In genomic region chr11:65852066-65852465, GRCm38 (mm10) we compare ENCODE assay signal across 8 mouse cellular contexts. TPM values are rescaled to one million over a fixed set of nuclear protein-coding genes. Genes with fewer than 3 reads are reported as not detected.
DNase-seq lines count a peak whose midpoint lies in the region; TF ChIP-seq lines count a peak whose summit lies in the region.
"Had no signal": no experiment of that assay in that cellular context is flagged by ENCODE, and none has a peak within 500 bp of the region (broad histone marks: within the 10 kb centered on the region; RNA-seq: fewer than 3 reads in every experiment).

No protein-coding gene starts in this region.

- H3K9me3 ChIP-seq in ES-E14 (ENCODE audit: control insufficient read depth, insufficient read depth, low read depth, low read length), result no peaks in the 10 kb centered on the region
- H3K9me3 ChIP-seq: stomach, embryonic 15.5 days had no signal

- in situ Hi-C loops in ES-E14 (cut with MboI; ENCODE audit: low sequenced_read_pairs in 2 of 2, unreplicated experiment in 2 of 2), result no loop called here

- no peaks in the 10 kb centered on the region for H3K4me1 ChIP-seq in ES-E14 (ENCODE audit: control insufficient read depth in 2 of 2, insufficient read depth in 2 of 2, low read length in 2 of 2, poor library complexity in 1 of 2)

- H3K27ac ChIP-seq in layer of hippocampus, adult 2 months, result no peak overlapping the region
- no peak overlapping the region for H3K27ac ChIP-seq in ES-E14 (ENCODE audit: insufficient read depth, low read depth, low read length, poor library complexity, severe bottlenecking)
- H3K27ac ChIP-seq: stomach, embryonic 15.5 days had no signal

- H3K36me3 ChIP-seq in ES-E14 (ENCODE audit: control insufficient read depth, insufficient read depth, low read length, poor library complexity, severe bottlenecking), result no peaks in the 10 kb centered on the region
- H3K36me3 ChIP-seq: stomach, embryonic 15.5 days had no signal

- no peak overlapping the region for H3K4me3 ChIP-seq in layer of hippocampus, adult 2 months
- H3K4me3 ChIP-seq in ES-E14 (ENCODE audit: insufficient read depth in 1 of 2, low read depth in 1 of 2, low read length in 2 of 2, poor library complexity in 1 of 2, severe bottlenecking in 1 of 2), result no peak overlapping the region
- H3K4me3 ChIP-seq: stomach, embryonic 15.5 days had no signal

- TF ChIP-seq CTCF in layer of hippocampus, adult 2 months (conservative IDR thresholded peaks at IDR 0.05), result peak; percentile 71

- peak in 1 of 2 experiments; percentile 25 for DNase-seq in layer of hippocampus, adult 2 months (ENCODE audit: low spot score in 2 of 2)
- DNase-seq in layer of hippocampus, postnatal 14 days (ENCODE audit: low spot score in 2 of 2), result no peak
- peak; percentile 7 for DNase-seq in CD4-positive helper T cell, adult 2 months (ENCODE audit: low read depth, low spot score)
- peak; percentile 27 for DNase-seq in ES-E14 (ENCODE audit: low read depth, low spot score)
- peak; percentile 22 for DNase-seq in induced T-regulatory cell, adult 2 months (ENCODE audit: low read depth)
- no peak for DNase-seq in urinary bladder, postnatal 25 days (ENCODE audit: low spot score)
- DNase-seq in left cerebral cortex, postnatal 36 days (ENCODE audit: low spot score in 2 of 2), result no peak

- intact Hi-C loops in left cerebral cortex, postnatal 36 days (cut with DNase I), result no loop called here

- no peak overlapping the region for H3K9ac ChIP-seq in ES-E14 (ENCODE audit: insufficient read depth, low read depth, low read length, poor library complexity, severe bottlenecking)
- H3K9ac ChIP-seq: stomach, embryonic 15.5 days had no signal

TF ChIP-seq in ES-E14, 5 proteins besides CTCF, POLR2A, EP300 and RAD21:
- TF ChIP-seq MAFK (IDR thresholded peaks at IDR 0.05; ENCODE audit: insufficient read depth, low read depth, low read length) (no peak), HCFC1 (IDR thresholded peaks at IDR 0.05; ENCODE audit: borderline replicate concordance, insufficient read depth, low read length) (no peak), CHD2 (IDR thresholded peaks at IDR 0.05; ENCODE audit: low read depth, low read length) (no peak), ZC3H11A (IDR thresholded peaks at IDR 0.05; ENCODE audit: borderline replicate concordance, low read depth, low read length) (no peak)

RNA-seq across cellular contexts. Expression of gene Zkscan6, which starts 45.1 kb away (rescaled TPM):
- 10 to 100 TPM; 14.5 to 17.4 TPM for total RNA-seq in layer of hippocampus, adult 2 months (2021)
- total RNA-seq in layer of hippocampus, postnatal 14 days (2021), result 10 to 100 TPM; 14.4 to 14.8 TPM
- total RNA-seq in ES-E14 (2012; rRNA removed), result 6.3 and 6.8 TPM in 2 replicates
- 10 to 100 TPM; 11.2 to 12.7 TPM for total RNA-seq in left cerebral cortex, postnatal 36 days (2021)

Comparison
In these comparisons a context has a peak if more than half of its experiments do, and no peak if none do; other contexts are left out.
1. DNase-seq: peak in CD4-positive helper T cell, adult 2 months (single experiment), ES-E14 (single experiment) and induced T-regulatory cell, adult 2 months (single experiment); none in layer of hippocampus, postnatal 14 days (0 of 2), urinary bladder, postnatal 25 days (single experiment) and left cerebral cortex, postnatal 36 days (0 of 2).